Mouse (Mus musculus): ENCODE measurements around the gene Chrm2.

Chrm2 gene

GRCm38 (mm10) chr6:36387612-36388400 is at the start of gene Chrm2:
TSS of gene Chrm2 (plus strand) at chr6:36388084.
- DNase-seq (ENCODE audit: low spot score): peak; percentile 6

GRCm38 (mm10) chr6:36373983-36374382 is 13.9 kb upstream of the Chrm2 start:
- no peak for DNase-seq (ENCODE audit: low spot score)

GRCm38 (mm10) chr6:36377936-36378335 is 9.9 kb upstream of the Chrm2 start:
- no peak for DNase-seq (ENCODE audit: low spot score)

- no peak for DNase-seq (ENCODE audit: low spot score)
These were observed 3.8 kb upstream of the Chrm2 start for GRCm38 (mm10) chr6:36384102-36384501.

- DNase-seq (ENCODE audit: low spot score): no peak
These were observed 746 bp downstream of the Chrm2 start for GRCm38 (mm10) chr6:36388401-36389259.

- DNase-seq (ENCODE audit: low spot score): no peak
These were observed 1.5 kb downstream of the Chrm2 start for GRCm38 (mm10) chr6:36389260-36389965.

GRCm38 (mm10) chr6:36393705-36394104 is 5.8 kb downstream of the Chrm2 start:
- peak; percentile 8 for DNase-seq (ENCODE audit: low spot score)

- no peak for DNase-seq (ENCODE audit: low spot score)
These were observed 17.3 kb downstream of the Chrm2 start for GRCm38 (mm10) chr6:36405139-36405538.

GRCm38 (mm10) chr6:36409016-36409415 is 21.1 kb downstream of the Chrm2 start:
- DNase-seq (ENCODE audit: low spot score): no peak

- DNase-seq (ENCODE audit: low spot score): no peak
These were observed 22.2 kb downstream of the Chrm2 start for GRCm38 (mm10) chr6:36410057-36410456.

- no peak for DNase-seq (ENCODE audit: low spot score)
These were observed 31.8 kb downstream of the Chrm2 start for GRCm38 (mm10) chr6:36419716-36420115.

- DNase-seq (ENCODE audit: low spot score): no peak
These were observed 50.1 kb downstream of the Chrm2 start for GRCm38 (mm10) chr6:36437964-36438363.

- no peak for DNase-seq (ENCODE audit: low spot score)
These were observed 51.3 kb downstream of the Chrm2 start for GRCm38 (mm10) chr6:36439218-36439617.

- no peak for DNase-seq (ENCODE audit: low spot score)
These were observed 63.6 kb downstream of the Chrm2 start for GRCm38 (mm10) chr6:36451480-36451879.

- peak; percentile 34 for DNase-seq (ENCODE audit: low spot score)
These were observed 67.2 kb downstream of the Chrm2 start for GRCm38 (mm10) chr6:36455071-36455470.

- DNase-seq (ENCODE audit: low spot score): no peak
These were observed 69.1 kb downstream of the Chrm2 start for GRCm38 (mm10) chr6:36457015-36457414.

- no peak for DNase-seq (ENCODE audit: low spot score)
These were observed 76.1 kb downstream of the Chrm2 start for GRCm38 (mm10) chr6:36464008-36464407.

- no peak for DNase-seq (ENCODE audit: low spot score)
These were observed 96.3 kb downstream of the Chrm2 start for GRCm38 (mm10) chr6:36484132-36484665.

GRCm38 (mm10) chr6:36507008-36507663 is 119.3 kb downstream of the Chrm2 start:
- no peak for DNase-seq (ENCODE audit: low spot score)

- DNase-seq (ENCODE audit: low spot score): no peak
These were observed 120.1 kb downstream of the Chrm2 start for GRCm38 (mm10) chr6:36507946-36508345.

- DNase-seq (ENCODE audit: low spot score): no peak
These were observed 120.6 kb downstream of the Chrm2 start for GRCm38 (mm10) chr6:36508469-36508868.

- DNase-seq (ENCODE audit: low spot score): no peak
These were observed 128.6 kb downstream of the Chrm2 start for GRCm38 (mm10) chr6:36516508-36516907.

Measured in MN1 (cell line).